Mouse (Mus musculus): Measurements from ENCODE around the gene Nr1h2. TPM values are rescaled to one million over a fixed set of nuclear protein-coding genes. Genes with fewer than 3 reads are reported as not detected.

Nr1h2 gene
- polyA plus RNA-seq, 1 experiment from 2014 or later: 71.9 TPM

GRCm38 (mm10) chr7:44584265-44584804 is 30.6 kb upstream of the Nr1h2 start:
- Histone ChIP-seq H3K4me1 (peaks cover 18% of the 10 kb centered on the region), H3K4me2 (no peak overlapping the region), H3K36me3 (no peaks in the 10 kb centered on the region), H3K9ac (no peak overlapping the region), H3K9me3 (no peaks in the 10 kb centered on the region), H3K27ac (no peak overlapping the region), H3K4me3 (no peak overlapping the region), H3K27me3 (peaks cover 65% of the 10 kb centered on the region)
- no peak for ATAC-seq (ENCODE audit: insufficient number of reproducible peaks, low FRiP score, low TSS enrichment, low read depth)
- WGBS: 70% methylated on average over 4 of the region's 4 CpGs

- no peaks in the 10 kb centered on the region for H3K36me3 ChIP-seq
- 84% methylated on average over 1 of the region's 1 CpGs for WGBS
- no peak for ATAC-seq (ENCODE audit: insufficient number of reproducible peaks, low FRiP score, low TSS enrichment, low read depth)
- H3K9me3 ChIP-seq: no peaks in the 10 kb centered on the region
- H3K27me3 ChIP-seq: peaks cover 53% of the 10 kb centered on the region
- no peak overlapping the region for H3K4me2 ChIP-seq
- no peak overlapping the region for H3K9ac ChIP-seq
- H3K4me3 ChIP-seq: no peak overlapping the region
- H3K27ac ChIP-seq: no peak overlapping the region
- H3K4me1 ChIP-seq: peaks cover 6% of the 10 kb centered on the region; the same call in 1 of the 2 replicates
These were observed 29.4 kb upstream of the Nr1h2 start for GRCm38 (mm10) chr7:44583146-44583545.

DNA sequence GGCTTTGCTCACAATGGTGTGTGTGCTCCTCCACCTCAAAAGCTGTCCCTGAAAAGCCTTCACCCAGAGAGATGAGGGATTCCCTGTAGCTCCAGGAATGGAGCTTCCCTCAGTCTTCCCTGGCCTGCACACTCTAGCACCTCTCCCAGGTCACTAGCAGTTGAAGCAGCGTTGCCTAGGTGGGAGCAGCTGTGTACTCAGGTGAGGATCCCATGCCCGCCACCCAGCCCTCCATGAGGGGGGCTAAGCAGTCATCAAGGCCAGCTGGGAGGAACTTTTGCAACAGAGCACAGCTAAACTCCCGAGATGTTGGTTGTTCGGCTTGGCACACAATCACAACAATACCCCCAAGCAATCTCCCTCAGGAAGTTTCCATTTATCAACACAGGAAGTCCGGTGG is 29.0 kb upstream of the Nr1h2 start:
- no peak overlapping the region for H3K4me3 ChIP-seq
- no peak for ATAC-seq (ENCODE audit: insufficient number of reproducible peaks, low FRiP score, low TSS enrichment, low read depth)
- no peaks in the 10 kb centered on the region for H3K36me3 ChIP-seq
- peaks cover 5% of the 10 kb centered on the region; the same call in 1 of the 2 replicates for H3K4me1 ChIP-seq
- WGBS: 73% methylated on average over 5 of the region's 5 CpGs
- H3K27me3 ChIP-seq: peaks cover 49% of the 10 kb centered on the region
- H3K9me3 ChIP-seq: no peaks in the 10 kb centered on the region
- H3K4me2 ChIP-seq: no peak overlapping the region
- no peak overlapping the region for H3K9ac ChIP-seq
- no peak overlapping the region for H3K27ac ChIP-seq

GRCm38 (mm10) chr7:44581637-44582036 is 27.9 kb upstream of the Nr1h2 start:
- Histone ChIP-seq H3K9me3 (no peaks in the 10 kb centered on the region), H3K27ac (no peak overlapping the region), H3K4me3 (no peak overlapping the region), H3K4me1 (no peaks in the 10 kb centered on the region), H3K9ac (no peak overlapping the region), H3K27me3 (peaks cover 38% of the 10 kb centered on the region), H3K4me2 (no peak overlapping the region), H3K36me3 (no peaks in the 10 kb centered on the region)
- ATAC-seq (ENCODE audit: insufficient number of reproducible peaks, low FRiP score, low TSS enrichment, low read depth): no peak
- WGBS: 74% methylated on average over 6 of the region's 6 CpGs

DNA sequence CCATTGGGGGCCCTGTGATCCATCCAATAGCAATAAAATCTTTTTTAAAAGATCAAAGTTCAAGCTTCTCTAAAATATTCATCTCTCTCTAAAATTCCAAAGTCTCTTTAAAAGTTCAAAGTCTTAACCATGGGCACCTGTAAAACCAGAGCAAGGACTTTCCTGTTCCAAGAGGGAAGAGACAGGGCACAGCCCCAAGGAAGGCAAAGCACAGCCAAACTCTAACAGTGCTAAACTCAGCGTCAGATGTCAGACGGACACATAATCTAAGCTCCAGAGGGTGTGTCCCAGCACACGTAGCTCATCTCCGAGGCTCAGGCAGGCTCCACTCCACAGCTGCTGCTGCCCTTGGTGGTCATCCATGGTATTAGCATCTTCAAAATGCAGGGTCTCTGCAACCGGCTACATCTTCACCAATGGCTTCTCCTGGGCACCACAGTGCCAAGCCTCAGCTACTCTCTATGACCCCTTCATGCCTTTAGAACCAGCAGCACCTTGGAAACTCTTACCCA is 22.6 kb upstream of the Nr1h2 start:
- no peaks in the 10 kb centered on the region for H3K4me1 ChIP-seq
- no peak for ATAC-seq (ENCODE audit: insufficient number of reproducible peaks, low FRiP score, low TSS enrichment, low read depth)
- no peak overlapping the region for H3K9ac ChIP-seq
- H3K4me3 ChIP-seq: no peak overlapping the region
- no peak overlapping the region for H3K4me2 ChIP-seq
- no peaks in the 10 kb centered on the region for H3K9me3 ChIP-seq
- no peaks in the 10 kb centered on the region for H3K36me3 ChIP-seq
- H3K27me3 ChIP-seq: 0 out of 2 replicates have a peak, but pooled peaks cover 5% of the 10 kb centered on the region
- no peak overlapping the region for H3K27ac ChIP-seq
- WGBS: 50% methylated on average over 5 of the region's 5 CpGs

- WGBS: 74% methylated on average over 5 of the region's 5 CpGs
- Histone ChIP-seq H3K4me2 (no peak overlapping the region), H3K27ac (no peak overlapping the region), H3K4me3 (no peak overlapping the region), H3K9me3 (no peaks in the 10 kb centered on the region), H3K27me3 (no peaks in the 10 kb centered on the region), H3K4me1 (no peaks in the 10 kb centered on the region), H3K36me3 (no peaks in the 10 kb centered on the region), H3K9ac (no peak overlapping the region)
- no peak for ATAC-seq (ENCODE audit: insufficient number of reproducible peaks, low FRiP score, low TSS enrichment, low read depth)
These were observed 19.3 kb upstream of the Nr1h2 start for GRCm38 (mm10) chr7:44572956-44573484.

DNA sequence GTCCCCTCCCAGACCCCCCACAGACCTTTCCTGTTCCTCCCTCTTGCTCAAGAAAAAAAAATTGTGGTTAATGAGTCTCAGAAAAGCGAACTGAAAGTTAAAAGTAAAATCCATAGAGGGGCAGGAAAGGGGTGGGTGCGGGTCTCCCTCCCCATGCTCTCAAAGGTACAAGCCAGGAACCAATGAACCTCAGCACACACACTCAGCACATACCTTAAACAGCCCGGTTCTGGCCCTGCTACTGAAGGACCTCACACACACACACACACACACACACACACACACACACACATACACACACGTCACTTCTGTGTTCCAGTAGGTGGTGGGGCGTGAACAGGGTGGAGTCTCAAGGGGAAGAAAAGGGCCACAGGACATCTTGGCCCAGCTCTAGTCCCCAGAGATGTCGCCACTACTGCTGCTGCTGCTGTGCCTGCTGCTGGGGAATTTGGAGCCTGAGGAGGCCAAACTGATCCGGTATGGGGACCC is 18.5 kb upstream of the Nr1h2 start, which contains the start of gene Napsa:
TSS of gene Napsa (plus strand) at position 168 of the 489 bp plus-strand sequence.
- ATAC-seq (ENCODE audit: insufficient number of reproducible peaks, low FRiP score, low TSS enrichment, low read depth): no peak
- Histone ChIP-seq H3K4me2 (no peak within 1 kb of the TSS), H3K9me3 (no peaks in the 10 kb centered on the region), H3K27ac (no peak within 1 kb of the TSS), H3K4me3 (no peak within 1 kb of the TSS), H3K9ac (no peak within 1 kb of the TSS), H3K27me3 (no peaks in the 10 kb centered on the region), H3K4me1 (no peaks in the 10 kb centered on the region), H3K36me3 (no peaks in the 10 kb centered on the region)
- WGBS: 25% methylated on average over 7 of the region's 7 CpGs

DNA sequence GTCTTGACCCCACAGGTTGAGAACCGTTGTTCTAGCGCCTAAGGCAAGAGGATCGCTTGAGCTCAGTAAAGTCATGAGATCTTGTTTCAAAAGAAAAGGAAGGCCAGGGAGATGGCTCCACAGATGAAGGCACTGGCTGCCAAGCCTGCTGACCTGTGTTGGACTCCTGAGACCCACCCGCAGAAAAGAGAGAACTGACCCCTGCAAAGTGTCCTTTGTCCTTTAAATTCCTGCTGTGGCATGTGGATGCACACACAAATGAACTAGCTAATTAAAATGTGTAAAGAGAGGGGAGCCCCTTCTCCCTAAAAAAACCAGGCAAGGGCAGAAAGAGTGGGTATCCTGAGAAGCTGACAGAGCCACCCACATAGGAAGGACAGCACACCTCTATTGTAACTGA is 18.1 kb upstream of the Nr1h2 start:
- Histone ChIP-seq H3K9me3 (no peaks in the 10 kb centered on the region), H3K27ac (no peak overlapping the region), H3K4me3 (no peak overlapping the region), H3K4me1 (no peaks in the 10 kb centered on the region), H3K4me2 (no peak overlapping the region), H3K36me3 (no peaks in the 10 kb centered on the region), H3K27me3 (no peaks in the 10 kb centered on the region), H3K9ac (no peak overlapping the region)
- 58% methylated on average over 4 of the region's 4 CpGs for WGBS
- ATAC-seq (ENCODE audit: insufficient number of reproducible peaks, low FRiP score, low TSS enrichment, low read depth): no peak

- no peaks in the 10 kb centered on the region for H3K4me1 ChIP-seq
- no peaks in the 10 kb centered on the region for H3K9me3 ChIP-seq
- no peaks in the 10 kb centered on the region for H3K36me3 ChIP-seq
- H3K4me2 ChIP-seq: no peak overlapping the region
- H3K27me3 ChIP-seq: no peaks in the 10 kb centered on the region
- 75% methylated on average over 6 of the region's 6 CpGs for WGBS
- no peak overlapping the region for H3K4me3 ChIP-seq
- H3K27ac ChIP-seq: no peak overlapping the region
- no peak for ATAC-seq (ENCODE audit: insufficient number of reproducible peaks, low FRiP score, low TSS enrichment, low read depth)
- no peak overlapping the region for H3K9ac ChIP-seq
These were observed 17.2 kb upstream of the Nr1h2 start for GRCm38 (mm10) chr7:44570989-44571388.

DNA sequence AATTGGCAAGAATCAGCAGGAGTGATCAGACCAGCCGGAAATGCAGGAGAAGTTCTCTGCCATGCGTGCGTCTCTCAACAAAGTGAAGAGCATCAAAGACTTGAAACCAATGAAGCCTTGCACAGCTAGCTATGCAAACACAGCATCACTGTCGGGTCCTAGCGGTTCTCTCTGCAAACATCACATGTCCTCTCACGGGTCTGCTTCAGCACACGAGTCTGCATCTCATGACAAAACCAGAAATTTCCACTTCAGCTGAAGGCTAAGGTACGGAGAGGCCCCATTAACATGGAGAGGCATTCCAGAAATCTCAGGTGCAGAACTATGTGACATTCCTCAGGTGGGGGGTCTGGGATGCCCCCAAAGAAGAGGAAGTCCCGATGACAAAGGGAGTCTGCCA is 15.1 kb upstream of the Nr1h2 start:
- no peak overlapping the region for H3K4me2 ChIP-seq
- H3K9me3 ChIP-seq: no peaks in the 10 kb centered on the region
- H3K4me1 ChIP-seq: no peaks in the 10 kb centered on the region
- no peaks in the 10 kb centered on the region for H3K36me3 ChIP-seq
- ATAC-seq (ENCODE audit: insufficient number of reproducible peaks, low FRiP score, low TSS enrichment, low read depth): no peak
- WGBS: 63% methylated on average over 9 of the region's 9 CpGs
- H3K4me3 ChIP-seq: no peak overlapping the region
- 0 out of 2 replicates have a peak, but pooled peaks cover 5% of the 10 kb centered on the region for H3K27me3 ChIP-seq
- no peak overlapping the region for H3K27ac ChIP-seq
- H3K9ac ChIP-seq: no peak overlapping the region

DNA sequence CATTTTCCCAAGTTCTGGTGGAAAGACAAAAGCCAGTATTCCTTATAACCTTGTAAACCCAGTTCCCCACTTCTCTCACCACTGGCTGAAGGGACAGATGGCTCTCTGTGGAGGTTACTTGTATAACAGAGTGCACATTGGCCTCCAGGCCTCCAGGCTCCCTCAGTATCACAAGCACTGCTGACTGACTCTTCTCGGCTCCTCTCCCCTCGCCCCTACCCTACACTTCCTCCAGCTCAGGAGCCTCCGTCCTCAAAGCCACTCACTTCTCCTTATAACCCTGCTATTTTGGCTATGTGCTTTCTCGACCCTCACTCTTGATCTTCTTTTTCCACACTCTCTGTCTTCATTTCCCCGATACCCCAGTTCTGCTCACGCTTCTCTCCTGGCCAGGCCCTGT is 11.7 kb upstream of the Nr1h2 start:
- Histone ChIP-seq H3K9me3 (no peaks in the 10 kb centered on the region), H3K36me3 (no peaks in the 10 kb centered on the region), H3K27me3 (0 out of 2 replicates have a peak, but pooled peaks cover 5% of the 10 kb centered on the region), H3K27ac (no peak overlapping the region), H3K4me2 (no peak overlapping the region), H3K9ac (no peak overlapping the region), H3K4me3 (no peak overlapping the region), H3K4me1 (no peaks in the 10 kb centered on the region)
- 70% methylated on average over 6 of the region's 6 CpGs for WGBS
- ATAC-seq (ENCODE audit: insufficient number of reproducible peaks, low FRiP score, low TSS enrichment, low read depth): no peak

- Histone ChIP-seq H3K9me3 (no peaks in the 10 kb centered on the region), H3K36me3 (no peaks in the 10 kb centered on the region), H3K4me1 (no peaks in the 10 kb centered on the region), H3K27me3 (0 out of 2 replicates have a peak, but pooled peaks cover 5% of the 10 kb centered on the region), H3K4me3 (no peak overlapping the region), H3K9ac (no peak overlapping the region), H3K27ac (no peak overlapping the region), H3K4me2 (no peak overlapping the region)
- 83% methylated on average over 10 of the region's 10 CpGs for WGBS
- ATAC-seq (ENCODE audit: insufficient number of reproducible peaks, low FRiP score, low TSS enrichment, low read depth): no peak
These were observed 10.7 kb upstream of the Nr1h2 start for GRCm38 (mm10) chr7:44564486-44564885.

Data from limb, embryonic 15.5 days (tissue).